Mouse (Mus musculus) yolk sac, embryonic 10.5 days (tissue): ENCODE results near the gene Tspan5.
A peak's percentile ranks its signal among the peaks of the same experiment; 100 is the strongest.

Source experiments
- DNase-seq: peaks from one replicate; pipeline ENCODE4 v3.0.0-alpha.2; 2017; ENCODE audit warnings: low spot score

The Tspan5 gene

DNA sequence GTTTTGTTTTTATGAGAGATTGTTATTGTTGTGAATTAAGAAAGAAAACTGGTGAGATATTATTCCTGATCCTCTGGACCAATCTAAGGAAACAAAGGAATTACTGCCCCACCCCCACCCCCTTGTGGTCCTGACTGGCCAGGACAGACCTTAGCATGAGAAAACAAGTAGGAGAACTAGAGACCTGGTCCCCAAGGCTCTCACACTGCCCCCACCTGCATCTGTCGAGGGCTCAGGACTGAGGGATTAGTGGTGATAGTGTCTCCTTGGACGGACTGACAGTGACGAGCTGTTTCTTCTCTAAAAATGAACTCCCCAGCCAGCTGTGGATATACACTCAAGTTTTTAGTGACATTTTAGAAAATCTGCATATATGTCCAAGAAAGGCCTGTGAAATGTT, 70.6 kb downstream of the Tspan5 start:
- DNase-seq, result no peak

DNA sequence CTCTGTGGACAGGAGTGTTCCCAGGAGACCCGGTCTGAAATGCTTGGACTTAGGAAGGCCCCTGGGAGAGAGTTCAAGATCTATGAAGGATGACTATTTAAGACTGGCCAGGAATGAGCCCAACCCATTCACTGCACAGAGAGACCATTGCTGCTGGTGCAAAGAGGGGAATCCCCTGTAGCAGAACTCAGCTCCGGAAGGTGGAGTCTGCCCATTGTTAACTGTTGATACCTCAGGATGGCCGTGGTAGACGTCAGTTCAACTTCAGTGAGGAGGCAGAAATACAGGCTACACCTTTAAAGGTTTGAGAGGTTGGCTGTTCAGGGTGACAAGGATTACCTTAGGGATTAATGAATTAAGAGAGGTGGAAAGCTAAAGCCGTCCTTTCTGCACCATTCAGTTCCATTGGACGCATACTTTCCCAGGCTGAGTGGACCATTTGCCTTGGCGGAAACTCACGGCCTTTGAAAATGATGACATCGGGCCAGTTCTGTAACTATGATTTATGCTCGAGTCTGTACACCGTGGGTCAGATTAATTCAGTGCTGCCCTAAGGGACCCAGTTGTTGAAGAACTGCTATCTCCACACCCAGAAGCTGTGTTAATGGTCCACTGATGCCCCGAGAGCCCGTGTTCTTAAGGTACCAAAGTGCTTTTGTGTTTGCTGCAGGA, 71.3 kb downstream of the Tspan5 start:
- no peak for DNase-seq

DNA sequence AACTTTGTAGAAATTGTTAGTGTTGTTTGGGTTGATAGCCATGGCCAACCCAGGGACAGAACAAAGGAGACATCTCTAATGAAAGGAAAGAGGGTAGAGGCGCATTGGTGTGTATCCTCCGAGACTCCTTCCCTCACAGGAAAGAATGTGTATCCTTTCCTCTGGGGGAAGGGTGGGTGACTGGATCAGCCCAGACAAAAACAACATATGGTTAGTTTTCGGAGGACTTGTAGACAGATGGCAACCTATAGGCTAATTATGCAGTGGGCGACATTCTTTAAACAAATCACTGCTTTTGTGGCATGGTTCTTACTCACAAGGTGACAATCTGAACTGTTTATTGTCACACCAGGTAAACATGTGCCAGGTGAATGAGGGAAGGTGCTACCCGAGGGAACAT, 72.5 kb downstream of the Tspan5 start:
- DNase-seq, result no peak

DNA sequence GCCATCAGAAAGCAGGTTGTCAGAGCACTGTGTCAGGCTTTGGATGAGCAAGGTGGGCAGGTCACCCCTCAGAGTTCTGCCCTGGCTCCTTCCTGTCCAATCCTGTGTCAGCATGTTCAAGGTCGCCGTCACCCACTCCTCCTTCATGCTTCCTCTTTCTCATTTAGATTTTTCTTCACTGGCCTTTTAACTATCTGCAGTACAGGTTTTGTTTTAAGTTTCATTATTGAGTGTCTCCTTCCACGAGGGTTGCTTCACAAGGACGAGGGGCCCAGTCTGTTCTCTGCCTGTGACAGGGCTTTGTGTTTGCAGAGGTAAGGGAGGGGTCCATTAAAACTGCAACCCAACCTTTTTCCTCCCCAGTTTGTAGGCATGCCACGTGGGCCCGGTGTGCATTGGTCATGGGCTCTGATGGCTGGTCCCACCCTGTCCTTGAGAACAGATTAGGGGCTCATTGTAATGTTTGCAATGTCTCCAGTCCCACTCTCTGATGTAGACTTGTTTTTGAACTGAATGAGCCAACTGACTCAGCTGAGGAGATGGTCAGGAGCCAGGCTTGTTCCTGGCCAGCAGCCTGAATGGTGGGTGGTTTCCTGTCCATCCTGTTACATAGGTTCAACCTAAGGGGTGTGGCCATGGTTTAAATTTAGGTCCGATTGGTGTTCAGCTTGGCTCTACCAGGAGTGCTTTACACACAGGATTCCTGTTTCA, 73.3 kb downstream of the Tspan5 start:
- no peak for DNase-seq

DNA sequence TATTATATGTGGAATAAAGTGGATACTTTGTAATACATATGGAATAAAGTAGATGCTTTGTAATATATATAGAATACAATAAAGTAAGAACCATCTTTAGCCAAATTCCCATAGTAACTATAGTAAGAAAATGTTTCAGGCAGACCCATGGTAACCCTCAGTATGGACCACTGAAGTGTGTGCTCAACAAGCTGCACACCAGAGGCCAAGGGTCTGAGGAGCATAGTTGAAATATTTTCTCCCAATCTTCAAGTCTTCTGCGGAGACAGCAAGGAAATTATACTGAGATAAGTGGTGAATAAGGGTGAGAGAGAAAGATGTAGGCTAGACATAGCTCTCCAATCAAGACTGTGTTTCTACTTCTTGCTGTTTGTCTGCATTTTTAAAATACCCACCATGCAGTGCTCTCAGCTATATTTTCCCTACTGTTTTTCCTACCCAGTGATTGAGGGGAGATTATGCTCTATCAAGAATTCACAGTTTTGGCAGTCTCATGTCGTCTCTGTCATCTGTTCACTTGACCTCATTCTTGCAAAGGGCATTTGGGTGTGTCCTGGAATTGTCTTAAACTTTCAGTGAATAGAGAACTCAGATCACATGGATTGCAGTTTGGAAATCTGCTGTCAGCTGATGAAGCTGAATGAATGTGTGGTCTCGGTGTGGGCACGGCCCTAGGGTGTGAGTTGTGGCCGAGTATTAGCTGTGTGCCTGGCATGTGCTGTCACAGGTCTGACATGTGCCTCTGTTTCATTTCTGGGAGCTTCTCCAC, 75.1 kb downstream of the Tspan5 start:
- no peak for DNase-seq

DNA sequence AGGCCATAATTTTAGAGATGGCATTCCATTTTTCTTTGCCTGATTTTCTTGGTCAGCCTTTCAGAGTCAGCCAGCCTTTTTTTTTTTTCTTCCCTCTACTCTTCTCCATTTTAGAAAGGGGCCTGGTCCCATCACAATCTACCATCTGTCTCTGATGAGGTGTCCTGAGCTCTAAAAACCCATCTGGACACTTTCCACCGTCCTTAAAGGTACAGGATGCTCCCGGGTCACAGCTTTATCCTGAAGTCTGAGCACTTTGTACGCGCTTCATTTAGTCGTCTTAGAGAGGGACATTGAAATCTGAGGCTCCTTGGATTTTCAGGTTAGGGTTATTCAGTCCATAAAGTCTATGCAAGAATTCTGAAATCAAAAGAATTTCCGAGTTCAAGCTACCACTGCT, 77.9 kb downstream of the Tspan5 start:
- DNase-seq, result no peak

DNA sequence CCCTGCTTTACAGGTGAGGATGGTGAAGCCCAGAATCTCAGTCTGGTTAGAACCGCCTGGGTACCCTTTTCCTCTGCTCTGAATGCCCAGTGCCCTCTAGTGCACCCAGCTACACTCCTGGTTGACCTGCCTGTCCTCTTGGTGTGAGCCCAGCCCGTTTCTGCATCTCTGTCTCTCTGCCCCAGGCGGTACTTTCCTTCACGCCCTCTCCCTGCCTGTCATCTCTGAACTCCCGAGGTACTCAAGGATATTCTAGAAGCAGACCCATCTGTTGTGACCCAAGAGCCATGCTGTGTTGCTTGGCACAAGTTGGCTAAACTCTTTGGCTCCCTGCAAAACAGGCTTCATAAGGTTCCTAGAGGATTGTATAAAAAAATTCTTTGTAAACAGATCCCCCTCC, 78.3 kb downstream of the Tspan5 start:
- no peak for DNase-seq

DNA sequence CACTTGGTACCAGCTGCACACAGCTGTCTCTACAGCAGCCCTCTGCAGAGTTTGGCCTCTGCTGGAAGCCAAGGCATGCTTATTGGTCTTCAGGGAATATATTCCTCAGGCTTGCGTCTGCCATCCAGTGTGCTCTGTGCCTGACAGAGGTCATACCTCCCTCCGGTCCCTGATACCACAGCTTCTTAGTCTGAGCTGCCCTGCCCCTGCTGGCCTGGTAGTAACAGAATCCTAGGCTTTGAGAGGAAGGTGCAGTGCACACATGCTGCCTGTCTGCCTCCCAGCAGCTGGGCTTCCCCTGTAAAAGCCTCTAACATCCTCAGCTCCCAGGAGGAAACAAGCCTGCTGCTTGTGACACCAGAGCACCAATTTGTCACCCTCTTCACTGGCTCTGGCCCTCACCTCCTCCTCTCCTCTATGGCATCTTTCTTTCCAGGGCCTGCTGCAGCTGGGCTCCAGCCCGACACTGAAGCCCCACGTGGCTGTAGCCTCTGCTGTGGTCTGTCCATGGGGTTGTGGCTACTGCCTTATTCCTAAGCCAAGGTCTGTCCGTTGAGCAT, 80.0 kb downstream of the Tspan5 start:
- DNase-seq, result no peak

DNA sequence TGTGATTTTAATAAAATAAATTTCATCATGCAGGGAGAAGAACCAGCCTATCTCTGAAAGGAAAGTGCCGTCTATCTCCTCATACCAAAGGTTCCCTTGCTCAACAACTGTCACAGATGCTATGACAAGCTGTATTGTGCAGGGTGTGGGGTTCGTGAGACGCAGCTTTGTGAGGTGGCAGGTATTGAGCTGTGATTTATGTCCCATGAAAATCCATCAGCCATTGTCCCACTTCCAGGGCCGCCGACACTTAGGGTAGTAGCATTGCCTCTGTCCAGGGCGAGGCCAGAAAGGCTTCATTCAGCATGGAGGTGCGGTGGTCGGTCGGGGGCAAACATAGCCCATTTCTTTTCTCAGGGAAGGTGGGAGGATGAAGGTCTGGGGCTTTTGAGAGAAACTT, 81.9 kb downstream of the Tspan5 start:
- DNase-seq, result no peak

DNA sequence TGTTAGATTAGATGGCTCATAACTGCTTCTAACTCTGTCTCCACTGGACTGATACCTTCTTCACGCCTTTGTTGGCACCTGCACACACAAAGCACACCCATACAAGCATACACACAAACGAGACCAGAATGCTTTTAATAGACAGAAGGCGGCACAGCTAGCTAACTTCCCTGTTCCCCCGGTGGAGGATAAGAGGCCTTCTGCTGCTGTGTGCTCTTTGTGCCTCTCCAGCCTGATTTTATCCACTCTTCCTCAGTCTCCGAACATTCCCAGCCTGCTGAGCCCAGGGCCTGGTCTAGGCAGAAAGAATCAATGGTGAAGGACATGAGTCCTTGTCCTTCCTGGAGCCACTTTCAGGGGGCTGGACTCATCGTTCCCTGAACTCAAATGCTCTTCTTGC, 83.3 kb downstream of the Tspan5 start:
- DNase-seq, result no peak

DNA sequence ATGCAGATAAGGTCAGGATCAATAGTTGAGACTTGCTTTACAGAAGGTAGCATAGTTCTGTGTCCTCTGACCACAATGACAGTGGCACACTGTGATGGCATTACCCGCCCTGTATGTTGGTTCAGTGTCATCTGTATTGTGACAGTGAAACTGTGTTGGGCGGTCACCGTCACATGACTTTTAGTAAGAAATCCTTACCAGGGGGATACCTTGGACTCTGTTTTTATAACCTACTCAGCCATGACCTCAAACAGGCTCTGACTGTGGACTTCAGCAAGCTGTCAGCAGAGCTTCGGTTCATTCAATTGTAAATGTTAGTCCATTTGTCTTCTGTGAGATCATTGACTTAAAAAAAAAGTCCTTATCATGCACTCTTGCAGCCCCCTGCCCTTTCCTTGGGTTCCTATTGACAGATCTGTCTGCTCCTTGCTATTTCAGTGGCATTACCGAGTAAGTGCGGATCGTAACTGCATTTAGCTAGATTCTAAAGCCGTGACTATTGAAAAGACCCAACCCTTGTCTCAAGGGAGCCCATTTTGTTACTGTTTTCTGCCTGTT, 84.3 kb downstream of the Tspan5 start:
- DNase-seq, result no peak

DNA sequence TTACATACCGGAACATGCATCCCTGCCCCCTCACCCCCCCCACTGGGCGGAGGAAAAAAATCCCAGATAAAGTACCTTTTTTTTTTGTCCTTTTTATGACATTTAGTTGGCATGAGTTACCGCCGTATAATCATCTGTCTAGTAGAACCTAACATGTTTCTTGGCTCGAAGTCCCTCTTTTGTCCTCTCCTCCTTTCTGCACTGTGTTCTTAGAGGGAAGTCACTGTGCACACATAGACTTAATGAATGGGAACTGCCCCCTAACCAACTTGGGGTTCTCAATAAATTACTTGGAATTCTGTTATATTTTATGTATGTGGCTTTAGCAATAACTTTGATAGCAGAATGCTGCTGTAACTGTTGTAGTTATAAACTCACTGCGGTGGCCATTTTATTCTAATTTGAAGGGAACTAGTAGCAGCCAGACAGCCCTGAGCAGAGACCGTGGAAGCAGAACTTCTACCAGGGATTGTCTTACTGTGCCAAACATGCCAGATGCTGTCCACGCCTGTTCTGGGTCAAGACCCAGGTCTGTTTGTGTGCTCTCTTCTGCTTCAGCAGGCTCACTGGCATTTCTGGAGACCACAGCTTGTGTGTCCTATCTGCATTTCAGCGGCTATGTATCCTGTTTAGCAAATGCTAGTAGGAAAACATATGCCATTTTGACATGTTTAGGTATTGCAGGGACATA, 91.0 kb downstream of the Tspan5 start:
- no peak for DNase-seq

DNA sequence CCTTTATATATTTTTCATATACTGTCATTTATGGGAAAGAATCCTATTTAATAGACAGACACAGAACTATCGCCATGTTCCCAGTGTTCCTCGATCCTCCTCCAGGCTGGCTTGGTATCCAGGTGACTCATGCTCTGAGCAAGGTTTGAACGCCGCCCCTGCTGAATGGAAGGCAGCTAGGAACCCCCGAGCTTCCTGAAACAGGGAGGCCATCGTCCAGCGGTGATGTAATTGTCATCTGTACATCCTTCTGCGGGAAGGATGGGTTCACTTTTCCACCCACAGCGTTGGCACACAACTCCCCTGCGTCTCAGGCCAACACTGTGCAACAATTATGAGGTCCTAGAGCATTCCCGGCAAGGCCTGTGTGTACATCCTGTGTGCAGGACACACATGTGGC, 92.2 kb downstream of the Tspan5 start:
- no peak for DNase-seq

DNA sequence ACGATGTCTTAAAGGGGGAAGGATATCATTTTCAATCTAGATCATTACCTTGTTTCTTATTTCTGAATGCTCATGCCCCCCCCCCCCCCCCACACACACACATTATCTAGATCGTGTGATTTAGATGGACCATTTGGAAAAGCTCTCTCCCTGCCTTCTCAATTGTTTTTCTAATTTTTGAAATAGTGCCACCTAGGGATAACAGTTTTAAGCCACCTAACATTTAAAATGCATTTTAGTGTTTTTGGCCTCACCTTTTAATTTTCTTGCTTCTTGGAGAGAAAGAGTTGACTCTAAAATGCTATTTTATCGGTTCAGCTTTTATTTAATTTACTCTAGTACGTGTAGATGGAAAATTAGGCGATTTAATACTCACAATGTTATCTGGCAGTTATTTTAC, 94.9 kb downstream of the Tspan5 start:
- DNase-seq, result no peak

DNA sequence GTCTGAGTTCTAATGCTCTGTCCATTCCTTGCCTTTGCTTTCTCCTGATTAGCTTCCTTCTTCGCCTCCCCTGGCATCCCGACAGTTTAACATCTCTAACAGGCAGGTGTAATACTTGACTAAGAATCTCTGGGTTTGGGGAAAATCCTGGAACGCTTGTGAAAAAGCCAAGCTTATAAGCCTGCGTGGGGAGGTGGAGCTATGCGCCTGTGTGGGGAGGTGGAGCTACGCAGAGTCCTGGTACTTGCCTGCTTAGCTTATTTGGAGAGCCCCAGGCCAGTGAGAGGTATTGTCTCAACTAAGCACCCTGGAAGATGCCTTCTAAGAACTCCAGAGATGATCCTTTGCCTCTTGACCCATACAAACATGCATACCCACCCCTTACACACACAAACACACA, 95.7 kb downstream of the Tspan5 start:
- DNase-seq, result no peak

DNA sequence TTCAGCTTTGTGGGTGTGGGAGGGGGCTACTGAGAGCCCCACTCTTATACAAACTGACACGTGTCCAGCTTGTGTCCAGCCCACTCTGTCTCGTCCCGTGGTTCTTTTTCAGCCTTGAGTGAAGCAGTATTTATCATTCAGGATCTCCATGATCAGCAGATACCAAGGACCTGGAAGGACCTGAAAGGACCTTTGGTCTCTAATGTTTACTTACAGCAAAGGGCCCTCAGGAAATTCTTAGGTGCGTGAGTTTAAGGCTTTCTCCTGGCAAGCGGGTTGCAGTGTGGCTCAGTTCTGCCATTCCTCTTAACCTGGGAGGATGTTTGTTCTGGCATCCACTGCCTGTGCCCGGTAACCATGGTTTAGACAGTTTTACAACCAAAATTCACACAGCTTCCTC, 97.7 kb downstream of the Tspan5 start:
- DNase-seq, result peak; percentile 64

DNA sequence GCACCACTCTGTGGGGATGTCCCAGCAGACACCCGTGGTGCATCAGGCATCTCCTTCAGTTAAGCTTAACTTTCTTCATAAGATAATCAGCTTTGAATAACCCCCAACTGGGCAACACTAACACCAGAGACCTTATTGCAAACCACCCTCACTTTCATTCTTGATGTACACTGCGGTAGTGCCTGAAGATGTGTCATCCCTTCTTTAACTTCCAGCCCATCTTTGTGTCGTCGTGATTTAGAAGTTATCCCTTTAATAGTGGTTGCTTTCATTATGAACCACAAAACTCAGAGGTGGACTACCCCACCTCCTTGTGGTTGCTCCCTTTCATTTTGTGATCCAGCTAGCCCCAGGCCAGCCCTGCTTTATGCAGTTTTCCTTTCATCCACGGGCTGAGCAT, 99.3 kb downstream of the Tspan5 start:
- DNase-seq, result no peak

DNA sequence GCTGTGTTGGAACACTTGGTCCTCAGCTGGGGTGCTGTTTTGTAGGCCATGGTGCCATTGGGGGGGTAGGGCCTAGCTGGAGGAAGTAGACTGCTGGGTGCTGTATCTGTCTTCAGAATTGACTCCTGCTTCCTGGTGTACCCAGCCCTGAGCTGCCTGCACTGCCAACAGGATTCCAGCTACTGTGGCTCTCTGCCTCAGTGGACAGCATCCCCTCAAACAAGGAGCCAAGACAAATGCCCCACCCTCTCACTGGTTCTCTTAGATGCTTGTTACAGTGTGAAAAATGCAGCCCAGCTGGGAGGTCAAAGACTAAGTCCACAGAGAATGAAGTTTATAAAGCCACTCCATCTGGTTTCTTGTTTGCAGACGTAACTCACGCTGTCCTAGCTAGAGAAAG, 101.2 kb downstream of the Tspan5 start:
- DNase-seq, result no peak

DNA sequence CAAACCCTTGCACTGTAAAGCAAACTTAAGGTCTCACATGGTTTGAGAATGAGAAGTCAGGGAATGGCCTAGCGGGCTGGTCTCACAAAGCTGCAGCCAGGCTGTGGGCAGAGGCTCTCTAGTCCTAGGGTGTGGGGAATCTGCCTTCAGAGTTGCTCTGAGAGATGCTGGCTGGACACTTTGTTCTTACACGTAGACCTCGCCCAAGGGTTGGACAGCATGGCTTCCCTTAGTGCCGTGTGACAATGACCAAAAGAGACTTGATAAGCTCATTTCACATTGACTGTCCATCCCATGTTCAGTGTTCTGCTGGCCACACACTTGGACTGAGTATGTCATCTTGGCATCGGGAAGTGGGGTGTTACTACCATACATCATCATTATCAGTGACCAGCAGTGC, 101.6 kb downstream of the Tspan5 start:
- DNase-seq, result no peak

DNA sequence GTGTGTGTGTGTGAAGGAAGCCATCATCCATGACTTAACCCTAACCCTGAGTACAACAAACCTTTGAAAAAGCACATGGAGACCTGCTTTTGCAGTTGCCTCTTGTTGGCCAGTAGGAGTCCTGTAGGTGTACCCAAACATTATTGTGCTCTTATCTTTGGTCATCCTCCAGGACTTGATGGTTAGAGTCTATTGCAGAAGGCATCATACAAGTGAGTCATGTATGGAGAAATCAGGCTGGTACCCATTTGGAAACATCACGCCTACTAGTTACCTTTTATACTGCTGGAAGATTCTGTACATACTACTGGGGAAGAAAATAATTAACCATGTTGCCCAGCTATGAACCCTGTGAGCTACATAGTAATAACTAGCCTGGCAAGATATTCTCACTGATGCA, 103.8 kb downstream of the Tspan5 start:
- DNase-seq, result no peak

DNA sequence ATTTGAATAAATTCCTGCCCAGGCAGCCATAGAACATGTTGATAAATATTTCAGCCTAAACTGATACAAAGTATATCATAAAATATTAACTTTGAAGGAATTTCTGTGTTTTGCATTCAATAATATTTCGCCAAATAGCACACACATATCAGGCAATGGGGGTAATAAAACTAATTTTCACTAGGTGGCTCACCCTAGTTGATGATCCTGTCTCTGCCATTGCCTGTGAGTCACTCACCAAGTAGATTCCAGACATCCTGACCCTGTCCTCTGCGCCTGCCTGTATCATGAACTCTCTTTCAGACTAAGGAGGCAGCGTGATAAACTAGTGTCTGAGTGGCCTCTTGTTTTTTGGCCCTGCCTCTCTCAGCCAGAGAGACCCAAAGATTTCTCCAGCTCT, 105.8 kb downstream of the Tspan5 start:
- no peak for DNase-seq

DNA sequence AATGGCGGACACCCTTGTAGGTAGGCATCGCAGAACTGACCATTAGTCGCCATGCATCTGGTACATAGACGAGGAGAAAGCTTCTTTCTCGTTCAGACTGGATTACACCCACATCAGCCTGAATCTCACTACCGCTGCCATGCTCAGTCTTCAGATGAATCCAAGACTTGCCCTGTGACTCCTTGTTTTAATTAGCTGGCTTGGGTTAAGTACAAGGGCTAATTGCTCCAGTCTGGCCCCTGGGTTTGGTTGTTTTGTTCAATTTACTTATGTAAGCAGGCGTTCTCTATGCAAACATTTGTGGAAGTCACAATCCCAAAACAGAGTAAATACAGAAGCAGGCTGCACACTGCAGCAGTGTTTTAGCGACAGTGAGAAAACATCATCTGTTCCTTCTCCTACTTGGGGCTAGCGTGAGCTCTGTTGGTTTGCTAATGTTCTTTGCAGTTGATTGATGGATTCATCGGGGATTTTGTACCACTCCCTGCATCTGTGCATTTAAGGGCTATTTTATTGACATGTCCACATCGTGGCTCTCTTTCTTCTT, 107.8 kb downstream of the Tspan5 start:
- no peak for DNase-seq
